Mouse (Mus musculus) midbrain, embryonic 14.5 days (tissue): Measurements from ENCODE around the gene Cpt1c. TPM values are rescaled to one million over a fixed set of nuclear protein-coding genes. Genes with fewer than 3 reads are reported as not detected.

Source experiments
- ATAC-seq: fragments of 200-750 bp; cut with Nextera tagmentation; 2 replicates; pipeline ENCODE4 v1.8.0; 2017; ENCODE audit warnings: moderate number of reproducible peaks, moderate library complexity; ENCODE audit not compliant: low FRiP score, low TSS enrichment
- DNase-seq: peaks from one replicate; pipeline ENCODE4 v3.0.0-alpha.2; 2015
- H3K27ac ChIP-seq: fragments of 300-500 bp; sonication (generic); replicated peaks from 2 replicates; pipeline ENCODE4 v1.5.1; 2014; ENCODE audit warnings: mild to moderate bottlenecking, low read depth, low read length, moderate library complexity
- H3K27me3 ChIP-seq: fragments of 300-500 bp; sonication (generic); 2 replicates; pipeline ENCODE4 v1.6.1; 2014; ENCODE audit warnings: low read length, control low read depth, mixed read lengths; ENCODE audit not compliant: control insufficient read depth, insufficient read depth
- H3K36me3 ChIP-seq: fragments of 300-500 bp; sonication (generic); 2 replicates; pipeline ENCODE4 v1.6.1; 2014; ENCODE audit warnings: low read length, control low read depth; ENCODE audit not compliant: control insufficient read depth, insufficient read depth
- H3K4me1 ChIP-seq: fragments of 300-500 bp; sonication (generic); 2 replicates; pipeline ENCODE4 v1.6.1; 2014; ENCODE audit warnings: mild to moderate bottlenecking, antibody characterized with exemption, low read length, control low read depth; ENCODE audit not compliant: control insufficient read depth, insufficient read depth
- H3K4me2 ChIP-seq: fragments of 300-500 bp; sonication (generic); 2 replicates; pipeline ENCODE4 v1.6.1; 2014; ENCODE audit warnings: mild to moderate bottlenecking, low read length, moderate library complexity
- H3K4me3 ChIP-seq: fragments of 300-500 bp; sonication (generic); replicated peaks from 2 replicates; pipeline ENCODE4 v1.5.1; 2014; ENCODE audit warnings: low read depth, low read length
- H3K9ac ChIP-seq: fragments of 300-500 bp; sonication (generic); replicated peaks from 2 replicates; pipeline ENCODE4 v1.6.1; 2014; ENCODE audit warnings: mild to moderate bottlenecking, low read length, moderate library complexity
- H3K9me3 ChIP-seq: fragments of 300-500 bp; sonication (generic); 2 replicates; pipeline ENCODE4 v1.6.1; 2016; ENCODE audit warnings: low read length, control low read depth, mixed read lengths; ENCODE audit not compliant: control insufficient read depth
- WGBS: fragments of 180-500 bp; shearing (Covaris S2); extraction: QIAGEN DNeasy Blood & Tissue Kit; methylation state at CpG from one replicate; pipeline ENCODE4 v1.1.7; 2014; 5-methylcytosine and 5-hydroxymethylcytosine counted together
- polyA plus RNA-seq: library from polyadenylated mRNA; unstranded; fragments of >200 nt; fragmentation: Nextera tagmentation; extraction: Ambion mirVana; gene quantifications from 2 replicates; pipeline ENCODE4 v1.2.1, GENCODE M21; 2014

Gene Cpt1c
- polyA plus RNA-seq, 1 experiment from 2014 or later: 52.3 TPM

- Histone ChIP-seq H3K27me3 (no peaks in the 10 kb centered on the region), H3K4me3 (no peak overlapping the region), H3K9me3 (no peaks in the 10 kb centered on the region), H3K27ac (no peak overlapping the region), H3K36me3 (peaks cover 99% of the 10 kb centered on the region), H3K4me2 (no peak overlapping the region), H3K4me1 (no peaks in the 10 kb centered on the region), H3K9ac (no peak overlapping the region)
- DNase-seq: no peak
- WGBS: 91% methylated on average over 3 of the region's 3 CpGs
- ATAC-seq: no peak
Observed at GRCm38 (mm10) chr7:45004546-45004945, 29.9 kb upstream of the Cpt1c start.

GRCm38 (mm10) chr7:45002440-45002839, 27.8 kb upstream of the Cpt1c start:
- ATAC-seq (no peak), DNase-seq (no peak)
- peaks cover 10% of the 10 kb centered on the region for H3K4me1 ChIP-seq
- H3K9me3 ChIP-seq: no peaks in the 10 kb centered on the region
- H3K4me2 ChIP-seq: no peak overlapping the region
- no peak overlapping the region for H3K9ac ChIP-seq
- no peak overlapping the region for H3K27ac ChIP-seq
- no peaks in the 10 kb centered on the region for H3K27me3 ChIP-seq
- 91% methylated on average over 7 of the region's 7 CpGs for WGBS
- peaks cover 78% of the 10 kb centered on the region for H3K36me3 ChIP-seq
- no peak overlapping the region for H3K4me3 ChIP-seq

- DNase-seq (no peak), ATAC-seq (no peak)
- Histone ChIP-seq H3K4me3 (no peak overlapping the region), H3K9ac (no peak overlapping the region), H3K9me3 (no peaks in the 10 kb centered on the region), H3K27ac (no peak overlapping the region), H3K4me1 (peaks cover 16% of the 10 kb centered on the region), H3K36me3 (peaks cover 60% of the 10 kb centered on the region), H3K27me3 (no peaks in the 10 kb centered on the region), H3K4me2 (no peak overlapping the region)
- WGBS: 84% methylated on average over 21 of the region's 21 CpGs
Observed at GRCm38 (mm10) chr7:45000539-45001114, 26.0 kb upstream of the Cpt1c start.

GRCm38 (mm10) chr7:44999753-45000152, 25.1 kb upstream of the Cpt1c start:
- H3K4me2 ChIP-seq: no peak overlapping the region
- no peaks in the 10 kb centered on the region for H3K9me3 ChIP-seq
- 89% methylated on average over 11 of the region's 11 CpGs for WGBS
- H3K27me3 ChIP-seq: no peaks in the 10 kb centered on the region
- H3K27ac ChIP-seq: no peak overlapping the region
- no peak for ATAC-seq
- H3K4me1 ChIP-seq: peaks cover 16% of the 10 kb centered on the region
- no peak overlapping the region for H3K4me3 ChIP-seq
- H3K36me3 ChIP-seq: peaks cover 51% of the 10 kb centered on the region
- no peak overlapping the region for H3K9ac ChIP-seq
- no peak for DNase-seq

GRCm38 (mm10) chr7:44998501-44998955, 23.9 kb upstream of the Cpt1c start, which contains the start of gene Bcl2l12:
Gene Bcl2l12, minus strand, starts transcription at chr7:44998712.
- ATAC-seq (no peak), DNase-seq (peak; percentile 32)
- H3K36me3 ChIP-seq: peaks cover 41% of the 10 kb centered on the region
- H3K4me3 ChIP-seq: peak within 1 kb of the TSS; percentile 61
- H3K4me2 ChIP-seq: peak within 1 kb of the TSS; percentile 92
- H3K4me1 ChIP-seq: peaks cover 16% of the 10 kb centered on the region
- H3K9ac ChIP-seq: peak within 1 kb of the TSS; percentile 71
- WGBS: 4% methylated on average over 18 of the region's 18 CpGs
- no peaks in the 10 kb centered on the region for H3K27me3 ChIP-seq
- H3K27ac ChIP-seq: peak within 1 kb of the TSS; percentile 70
- H3K9me3 ChIP-seq: no peaks in the 10 kb centered on the region

GRCm38 (mm10) chr7:44997940-44998428, 23.3 kb upstream of the Cpt1c start:
- Histone ChIP-seq H3K9me3 (no peaks in the 10 kb centered on the region), H3K36me3 (peaks cover 35% of the 10 kb centered on the region), H3K27me3 (no peaks in the 10 kb centered on the region), H3K9ac (peak overlapping the region; percentile 71), H3K4me1 (peaks cover 16% of the 10 kb centered on the region), H3K4me3 (peak overlapping the region; percentile 61), H3K4me2 (peak overlapping the region; percentile 92), H3K27ac (peak overlapping the region; percentile 70)
- 4% methylated on average over 15 of the region's 15 CpGs for WGBS
- DNase-seq (no peak), ATAC-seq (peak; percentile 15; the same call in 1 of the 2 replicates)

- Histone ChIP-seq H3K4me3 (peak within 1 kb of the TSS; percentile 61), H3K9me3 (no peaks in the 10 kb centered on the region), H3K4me2 (peak within 1 kb of the TSS; percentile 92), H3K27ac (peak within 1 kb of the TSS; percentile 70), H3K27me3 (no peaks in the 10 kb centered on the region), H3K4me1 (peaks cover 16% of the 10 kb centered on the region), H3K9ac (peak within 1 kb of the TSS; percentile 71), H3K36me3 (peaks cover 29% of the 10 kb centered on the region)
- DNase-seq (peak; percentile 98), ATAC-seq (peak; percentile 92)
- under 1% methylated on average over 43 of the region's 43 CpGs for WGBS
Observed at GRCm38 (mm10) chr7:44997231-44997939, 22.7 kb upstream of the Cpt1c start, which contains the start of gene Irf3. Gene Irf3, plus strand, starts transcription at chr7:44997648.

GRCm38 (mm10) chr7:44996672-44997071, 22.0 kb upstream of the Cpt1c start:
- H3K27ac ChIP-seq: no peak overlapping the region
- H3K4me2 ChIP-seq: peak overlapping the region; percentile 92
- no peaks in the 10 kb centered on the region for H3K9me3 ChIP-seq
- 16% methylated on average over 10 of the region's 10 CpGs for WGBS
- H3K4me3 ChIP-seq: peak overlapping the region; percentile 61
- no peak for ATAC-seq
- peaks cover 16% of the 10 kb centered on the region for H3K4me1 ChIP-seq
- H3K9ac ChIP-seq: peak overlapping the region; percentile 36; the same call in 1 of the 2 replicates
- no peak for DNase-seq
- H3K27me3 ChIP-seq: no peaks in the 10 kb centered on the region
- peaks cover 28% of the 10 kb centered on the region for H3K36me3 ChIP-seq
